Mouse (Mus musculus) heart, embryonic 15.5 days (tissue): ENCODE data around the gene Polr3gl. TPM values are rescaled to one million over a fixed set of nuclear protein-coding genes. Genes with fewer than 3 reads are reported as not detected.

ENCODE experiments used
- ATAC-seq: fragments of 200-750 bp; cut with Nextera tagmentation; replicated peaks from 2 replicates; pipeline ENCODE4 v1.8.0; 2017; ENCODE audit warnings: low read depth, moderate TSS enrichment; ENCODE audit not compliant: insufficient number of reproducible peaks, insufficient read depth, low FRiP score
- H3K27ac ChIP-seq: fragments of 300-500 bp; sonication (generic); 2 replicates; pipeline ENCODE4 v1.5.1; 2015; ENCODE audit warnings: mild to moderate bottlenecking, inconsistent platforms
- H3K27me3 ChIP-seq: fragments of 300-500 bp; sonication (generic); 2 replicates; pipeline ENCODE4 v1.6.1; 2015; ENCODE audit warnings: inconsistent platforms
- H3K36me3 ChIP-seq: fragments of 300-500 bp; sonication (generic); 2 replicates; pipeline ENCODE4 v1.6.1; 2015; ENCODE audit warnings: mild to moderate bottlenecking, inconsistent platforms
- H3K4me1 ChIP-seq: fragments of 300-500 bp; sonication (generic); replicated peaks from 2 replicates; pipeline ENCODE4 v1.6.1; 2015; ENCODE audit warnings: inconsistent platforms
- H3K4me2 ChIP-seq: fragments of 300-500 bp; sonication (generic); 2 replicates; pipeline ENCODE4 v1.6.1; 2015; ENCODE audit warnings: inconsistent platforms, mild to moderate bottlenecking, moderate library complexity
- H3K4me3 ChIP-seq: fragments of 300-500 bp; sonication (generic); 2 replicates; pipeline ENCODE4 v1.5.1; 2015; ENCODE audit warnings: mild to moderate bottlenecking, inconsistent platforms
- H3K9ac ChIP-seq: fragments of 300-500 bp; sonication (generic); 2 replicates; pipeline ENCODE4 v1.6.1; 2015; ENCODE audit warnings: mild to moderate bottlenecking, inconsistent platforms
- H3K9me3 ChIP-seq: fragments of 300-500 bp; sonication (generic); replicated peaks from 2 replicates; pipeline ENCODE4 v1.6.1; 2016; ENCODE audit warnings: inconsistent platforms
- WGBS: fragments of 180-500 bp; shearing (Covaris S2); methylation state at CpG from one replicate; pipeline ENCODE4 v1.1.7; 2015; ENCODE audit warnings: mixed read lengths; 5-methylcytosine and 5-hydroxymethylcytosine counted together
- polyA plus RNA-seq: library from polyadenylated mRNA; unstranded; fragments of >200 nt; fragmentation: Nextera tagmentation; extraction: Ambion mirVana; gene quantifications from 2 replicates; pipeline ENCODE4 v1.2.1, GENCODE M21; 2015

Polr3gl gene
- polyA plus RNA-seq, 1 experiment from 2014 or later: 34.8 TPM

GRCm38 (mm10) chr3:96596855-96597254, 2.9 kb upstream of the Polr3gl start:
- 1% methylated on average over 12 of the region's 12 CpGs for WGBS
- peak overlapping the region; percentile 64 for H3K4me3 ChIP-seq
- H3K9ac ChIP-seq: peak overlapping the region; percentile 72
- ATAC-seq: no peak
- no peaks in the 10 kb centered on the region for H3K9me3 ChIP-seq
- peak overlapping the region; percentile 90 for H3K4me2 ChIP-seq
- no peaks in the 10 kb centered on the region for H3K27me3 ChIP-seq
- H3K4me1 ChIP-seq: peaks cover 57% of the 10 kb centered on the region
- no peaks in the 10 kb centered on the region for H3K36me3 ChIP-seq
- peak overlapping the region; percentile 80 for H3K27ac ChIP-seq

- Histone ChIP-seq H3K36me3 (no peaks in the 10 kb centered on the region), H3K27me3 (no peaks in the 10 kb centered on the region), H3K9ac (peak within 1 kb of the TSS; percentile 72), H3K4me3 (peak within 1 kb of the TSS; percentile 64), H3K9me3 (no peaks in the 10 kb centered on the region), H3K27ac (peak within 1 kb of the TSS; percentile 80), H3K4me2 (peak within 1 kb of the TSS; percentile 90), H3K4me1 (peaks cover 57% of the 10 kb centered on the region)
- WGBS: 1% methylated on average over 20 of the region's 23 CpGs
- no peak for ATAC-seq
Observed at GRCm38 (mm10) chr3:96596228-96596707, 2.3 kb upstream of the Polr3gl start, which contains the start of gene Ankrd34a. TSS of gene Ankrd34a (plus strand) at chr3:96596636.

GRCm38 (mm10) chr3:96595661-96596060, 1.7 kb upstream of the Polr3gl start:
- H3K9me3 ChIP-seq: no peaks in the 10 kb centered on the region
- H3K27ac ChIP-seq: peak overlapping the region; percentile 80
- peak overlapping the region; percentile 90 for H3K4me2 ChIP-seq
- peak overlapping the region; percentile 64 for H3K4me3 ChIP-seq
- WGBS: 22% methylated on average over 6 of the region's 6 CpGs
- H3K27me3 ChIP-seq: no peaks in the 10 kb centered on the region
- H3K36me3 ChIP-seq: no peaks in the 10 kb centered on the region
- H3K4me1 ChIP-seq: peaks cover 57% of the 10 kb centered on the region
- no peak for ATAC-seq
- 0 out of 2 replicates have a peak overlapping the region, but pooled peaks have one; percentile 72 for H3K9ac ChIP-seq

- Histone ChIP-seq H3K9me3 (no peaks in the 10 kb centered on the region), H3K4me1 (peaks cover 49% of the 10 kb centered on the region), H3K27me3 (no peaks in the 10 kb centered on the region), H3K4me3 (no peak overlapping the region), H3K4me2 (no peak overlapping the region), H3K27ac (no peak overlapping the region), H3K9ac (no peak overlapping the region), H3K36me3 (no peaks in the 10 kb centered on the region)
- no peak for ATAC-seq
- 82% methylated on average over 5 of the region's 5 CpGs for WGBS
Observed at GRCm38 (mm10) chr3:96594851-96595250, 870 bp upstream of the Polr3gl start.

- Histone ChIP-seq H3K9me3 (no peaks in the 10 kb centered on the region), H3K27ac (peak overlapping the region; percentile 92), H3K36me3 (no peaks in the 10 kb centered on the region), H3K27me3 (no peaks in the 10 kb centered on the region), H3K4me3 (peak overlapping the region; percentile 85), H3K4me2 (peak overlapping the region; percentile 85), H3K9ac (peak overlapping the region; percentile 88), H3K4me1 (peaks cover 43% of the 10 kb centered on the region)
- ATAC-seq: no peak
- under 1% methylated on average over 10 of the region's 10 CpGs for WGBS
Observed at GRCm38 (mm10) chr3:96593374-96593773, 607 bp downstream of the Polr3gl start.

GRCm38 (mm10) chr3:96590657-96591056, 3.3 kb downstream of the Polr3gl start:
- no peaks in the 10 kb centered on the region for H3K9me3 ChIP-seq
- H3K4me1 ChIP-seq: peaks cover 18% of the 10 kb centered on the region
- no peak overlapping the region for H3K4me2 ChIP-seq
- no peak overlapping the region for H3K9ac ChIP-seq
- H3K27me3 ChIP-seq: no peaks in the 10 kb centered on the region
- H3K36me3 ChIP-seq: no peaks in the 10 kb centered on the region
- 81% methylated on average over 4 of the region's 4 CpGs for WGBS
- no peak for ATAC-seq
- H3K4me3 ChIP-seq: no peak overlapping the region
- no peak overlapping the region for H3K27ac ChIP-seq

- H3K4me2 ChIP-seq: no peak overlapping the region
- 89% methylated on average over 5 of the region's 5 CpGs for WGBS
- no peak for ATAC-seq
Observed at GRCm38 (mm10) chr3:96583386-96583785, 10.6 kb downstream of the Polr3gl start.

GRCm38 (mm10) chr3:96581771-96582515, 12.0 kb downstream of the Polr3gl start:
- H3K9me3 ChIP-seq: no peaks in the 10 kb centered on the region
- no peaks in the 10 kb centered on the region for H3K36me3 ChIP-seq
- H3K27ac ChIP-seq: no peak overlapping the region
- H3K4me1 ChIP-seq: peaks cover 29% of the 10 kb centered on the region
- ATAC-seq: no peak
- no peak overlapping the region for H3K4me3 ChIP-seq
- no peak overlapping the region for H3K9ac ChIP-seq
- H3K4me2 ChIP-seq: no peak overlapping the region
- no peaks in the 10 kb centered on the region for H3K27me3 ChIP-seq
- 82% methylated on average over 16 of the region's 16 CpGs for WGBS

More at GRCm38 (mm10) chr3:96583386-96583785, 10.6 kb downstream of the Polr3gl start:
- no peak overlapping the region for H3K9ac ChIP-seq
- no peaks in the 10 kb centered on the region for H3K36me3 ChIP-seq
- no peaks in the 10 kb centered on the region for H3K9me3 ChIP-seq
- H3K4me3 ChIP-seq: no peak overlapping the region
- peaks cover 18% of the 10 kb centered on the region for H3K4me1 ChIP-seq
- no peak overlapping the region for H3K27ac ChIP-seq
- H3K27me3 ChIP-seq: no peaks in the 10 kb centered on the region

- Histone ChIP-seq H3K4me1 (peaks cover 35% of the 10 kb centered on the region), H3K9me3 (no peaks in the 10 kb centered on the region), H3K4me3 (no peak overlapping the region), H3K9ac (no peak overlapping the region), H3K27me3 (no peaks in the 10 kb centered on the region), H3K4me2 (no peak overlapping the region), H3K27ac (no peak overlapping the region), H3K36me3 (no peaks in the 10 kb centered on the region)
- 63% methylated on average over 6 of the region's 6 CpGs for WGBS
- ATAC-seq: no peak
Observed at GRCm38 (mm10) chr3:96581141-96581540, 12.8 kb downstream of the Polr3gl start.

GRCm38 (mm10) chr3:96579885-96580454, 14.0 kb downstream of the Polr3gl start:
- H3K9me3 ChIP-seq: no peaks in the 10 kb centered on the region
- peak overlapping the region; percentile 3; the same call in 1 of the 2 replicates for H3K27ac ChIP-seq
- 0 out of 2 replicates have a peak, but pooled peaks have one; percentile 8 for ATAC-seq
- H3K4me3 ChIP-seq: peak overlapping the region; percentile 30
- 10% methylated on average over 16 of the region's 16 CpGs for WGBS
- peaks cover 47% of the 10 kb centered on the region for H3K4me1 ChIP-seq
- no peaks in the 10 kb centered on the region for H3K36me3 ChIP-seq
- H3K27me3 ChIP-seq: no peaks in the 10 kb centered on the region
- H3K4me2 ChIP-seq: peak overlapping the region; percentile 59
- peak overlapping the region; percentile 43; the same call in 1 of the 2 replicates for H3K9ac ChIP-seq

GRCm38 (mm10) chr3:96579239-96579750, 14.7 kb downstream of the Polr3gl start:
- ATAC-seq: no peak
- WGBS: 72% methylated on average over 4 of the region's 4 CpGs
- Histone ChIP-seq H3K27ac (peak overlapping the region; percentile 38; the same call in 1 of the 2 replicates), H3K9ac (no peak overlapping the region), H3K4me3 (no peak overlapping the region), H3K4me1 (peaks cover 48% of the 10 kb centered on the region), H3K4me2 (no peak overlapping the region), H3K27me3 (no peaks in the 10 kb centered on the region), H3K9me3 (no peaks in the 10 kb centered on the region), H3K36me3 (no peaks in the 10 kb centered on the region)
